Mouse (Mus musculus) hindbrain, embryonic 16.5 days (tissue): Measurements from ENCODE around the gene Anapc16. TPM values are rescaled to one million over a fixed set of nuclear protein-coding genes. Genes with fewer than 3 reads are reported as not detected.

Experiments
- ATAC-seq: fragments of 200-750 bp; cut with Nextera tagmentation; 2 replicates; pipeline ENCODE4 v1.8.0; 2017; ENCODE audit warnings: moderate TSS enrichment, moderate library complexity
- H3K27ac ChIP-seq: fragments of 300-500 bp; sonication (generic); 2 replicates; pipeline ENCODE4 v1.5.1; 2014; ENCODE audit warnings: low read depth, mild to moderate bottlenecking, control low read depth, low read length, moderate library complexity
- H3K27me3 ChIP-seq: fragments of 300-500 bp; sonication (generic); replicated peaks from 2 replicates; pipeline ENCODE4 v1.6.1; 2014; ENCODE audit warnings: low read length; ENCODE audit not compliant: control insufficient read depth, insufficient read depth
- H3K36me3 ChIP-seq: fragments of 300-500 bp; sonication (generic); 2 replicates; pipeline ENCODE4 v1.6.1; 2014; ENCODE audit warnings: mild to moderate bottlenecking, low read length, moderate library complexity, mixed read lengths; ENCODE audit not compliant: control insufficient read depth, insufficient read depth
- H3K4me1 ChIP-seq: fragments of 300-500 bp; sonication (generic); 2 replicates; pipeline ENCODE4 v1.6.1; 2014; ENCODE audit warnings: low read depth, low read length; ENCODE audit not compliant: control insufficient read depth, insufficient read depth
- H3K4me2 ChIP-seq: fragments of 300-500 bp; sonication (generic); 2 replicates; pipeline ENCODE4 v1.6.1; 2014; ENCODE audit warnings: mild to moderate bottlenecking, low read length, control low read depth, moderate library complexity
- H3K4me3 ChIP-seq: fragments of 300-500 bp; sonication (generic); 2 replicates; pipeline ENCODE4 v1.5.1; 2014; ENCODE audit warnings: mild to moderate bottlenecking, low read length, control low read depth, moderate library complexity
- H3K9ac ChIP-seq: fragments of 300-500 bp; sonication (generic); 2 replicates; pipeline ENCODE4 v1.6.1; 2014; ENCODE audit warnings: low read depth, mild to moderate bottlenecking, control low read depth, low read length, moderate library complexity
- H3K9me3 ChIP-seq: fragments of 300-500 bp; sonication (generic); 2 replicates; pipeline ENCODE4 v1.6.1; 2014; ENCODE audit warnings: mild to moderate bottlenecking, low read length, moderate library complexity; ENCODE audit not compliant: control insufficient read depth
- WGBS: fragments of 180-500 bp; shearing (Covaris S2); extraction: QIAGEN DNeasy Blood & Tissue Kit; methylation state at CpG from one replicate; pipeline ENCODE4 v1.1.7; 2014; 5-methylcytosine and 5-hydroxymethylcytosine counted together
- polyA plus RNA-seq: library from polyadenylated mRNA; unstranded; fragments of >200 nt; fragmentation: Nextera tagmentation; extraction: Ambion mirVana; gene quantifications from 2 replicates; pipeline ENCODE4 v1.2.1, GENCODE M21; 2015

The Anapc16 gene
- polyA plus RNA-seq, 1 experiment from 2014 or later, result 116 TPM

- no peaks in the 10 kb centered on the region for H3K9me3 ChIP-seq
- no peak overlapping the region; the same call in 1 of the 2 replicates for H3K9ac ChIP-seq
- 48% methylated on average over 11 of the region's 11 CpGs for WGBS
- no peaks in the 10 kb centered on the region for H3K27me3 ChIP-seq
- peak overlapping the region; percentile 73 for H3K27ac ChIP-seq
- peak; percentile 72 for ATAC-seq
- peaks cover 16% of the 10 kb centered on the region for H3K4me1 ChIP-seq
- no peak overlapping the region for H3K4me2 ChIP-seq
- no peak overlapping the region for H3K4me3 ChIP-seq
- no peaks in the 10 kb centered on the region for H3K36me3 ChIP-seq
Measured at GRCm38 (mm10) chr10:59978873-59979743, 23.8 kb downstream of the Anapc16 start.

GRCm38 (mm10) chr10:59978401-59978800 lies 24.5 kb downstream of the Anapc16 start:
- ATAC-seq, result no peak
- Histone ChIP-seq H3K27ac (peak overlapping the region; percentile 55), H3K4me3 (no peak overlapping the region), H3K36me3 (no peaks in the 10 kb centered on the region), H3K27me3 (no peaks in the 10 kb centered on the region), H3K4me1 (peaks cover 22% of the 10 kb centered on the region), H3K9ac (no peak overlapping the region), H3K9me3 (no peaks in the 10 kb centered on the region), H3K4me2 (no peak overlapping the region)
- 66% methylated on average over 2 of the region's 2 CpGs for WGBS

- ATAC-seq, result no peak
- 86% methylated on average over 5 of the region's 5 CpGs for WGBS
- no peaks in the 10 kb centered on the region for H3K27me3 ChIP-seq
- H3K9ac ChIP-seq, result no peak overlapping the region
- H3K4me2 ChIP-seq, result no peak overlapping the region
- H3K36me3 ChIP-seq, result no peaks in the 10 kb centered on the region
- peaks cover 22% of the 10 kb centered on the region for H3K4me1 ChIP-seq
- H3K27ac ChIP-seq, result peak overlapping the region; percentile 55; the same call in 1 of the 2 replicates
- H3K9me3 ChIP-seq, result no peaks in the 10 kb centered on the region
- H3K4me3 ChIP-seq, result no peak overlapping the region
Measured at GRCm38 (mm10) chr10:59977715-59978343, 25.1 kb downstream of the Anapc16 start.

- Histone ChIP-seq H3K27ac (no peak overlapping the region), H3K9me3 (no peaks in the 10 kb centered on the region), H3K4me2 (no peak overlapping the region), H3K36me3 (no peaks in the 10 kb centered on the region), H3K4me3 (no peak overlapping the region), H3K27me3 (no peaks in the 10 kb centered on the region), H3K4me1 (peaks cover 22% of the 10 kb centered on the region), H3K9ac (no peak overlapping the region)
- WGBS, result 56% methylated on average over 2 of the region's 4 CpGs
- ATAC-seq, result no peak
Measured at GRCm38 (mm10) chr10:59977141-59977540, 25.8 kb downstream of the Anapc16 start.

- Histone ChIP-seq H3K4me3 (no peak overlapping the region), H3K36me3 (no peaks in the 10 kb centered on the region), H3K27ac (peak overlapping the region; percentile 32), H3K9me3 (no peaks in the 10 kb centered on the region), H3K9ac (no peak overlapping the region; the same call in 1 of the 2 replicates), H3K4me1 (peaks cover 28% of the 10 kb centered on the region), H3K27me3 (no peaks in the 10 kb centered on the region), H3K4me2 (no peak overlapping the region)
- 55% methylated on average over 3 of the region's 3 CpGs for WGBS
- ATAC-seq, result no peak
Measured at GRCm38 (mm10) chr10:59974786-59975185, 28.1 kb downstream of the Anapc16 start.

GRCm38 (mm10) chr10:59974191-59974664 lies 28.7 kb downstream of the Anapc16 start:
- Histone ChIP-seq H3K27me3 (no peaks in the 10 kb centered on the region), H3K9me3 (no peaks in the 10 kb centered on the region), H3K4me1 (peaks cover 27% of the 10 kb centered on the region), H3K4me3 (no peak overlapping the region), H3K27ac (peak overlapping the region; percentile 59), H3K9ac (peak overlapping the region; percentile 4; the same call in 1 of the 2 replicates), H3K4me2 (0 out of 2 replicates have a peak overlapping the region, but pooled peaks have one; percentile 7), H3K36me3 (no peaks in the 10 kb centered on the region)
- 12% methylated on average over 6 of the region's 6 CpGs for WGBS
- no peak for ATAC-seq

- ATAC-seq, result no peak
- H3K36me3 ChIP-seq, result no peaks in the 10 kb centered on the region
- WGBS, result 91% methylated on average over 4 of the region's 4 CpGs
- H3K4me2 ChIP-seq, result no peak overlapping the region
- H3K4me1 ChIP-seq, result peaks cover 25% of the 10 kb centered on the region
- H3K9ac ChIP-seq, result no peak overlapping the region
- no peak overlapping the region for H3K4me3 ChIP-seq
- H3K9me3 ChIP-seq, result no peaks in the 10 kb centered on the region
- no peaks in the 10 kb centered on the region for H3K27me3 ChIP-seq
- no peak overlapping the region for H3K27ac ChIP-seq
Measured at GRCm38 (mm10) chr10:59973400-59973799, 29.5 kb downstream of the Anapc16 start.

- no peaks in the 10 kb centered on the region for H3K27me3 ChIP-seq
- H3K4me2 ChIP-seq, result no peak overlapping the region
- no peak overlapping the region for H3K9ac ChIP-seq
- no peaks in the 10 kb centered on the region for H3K9me3 ChIP-seq
- 79% methylated on average over 6 of the region's 6 CpGs for WGBS
- no peaks in the 10 kb centered on the region for H3K36me3 ChIP-seq
- H3K27ac ChIP-seq, result no peak overlapping the region; the same call in 1 of the 2 replicates
- peaks cover 22% of the 10 kb centered on the region for H3K4me1 ChIP-seq
- no peak for ATAC-seq
- H3K4me3 ChIP-seq, result no peak overlapping the region
Measured at GRCm38 (mm10) chr10:59972999-59973398, 29.9 kb downstream of the Anapc16 start.

GRCm38 (mm10) chr10:59972534-59972933 lies 30.4 kb downstream of the Anapc16 start:
- Histone ChIP-seq H3K36me3 (no peaks in the 10 kb centered on the region), H3K9ac (no peak overlapping the region), H3K4me3 (no peak overlapping the region), H3K4me2 (no peak overlapping the region), H3K27me3 (no peaks in the 10 kb centered on the region), H3K9me3 (no peaks in the 10 kb centered on the region), H3K4me1 (peaks cover 22% of the 10 kb centered on the region), H3K27ac (peak overlapping the region; percentile 27; the same call in 1 of the 2 replicates)
- no peak for ATAC-seq
- WGBS, result 37% methylated on average over 2 of the region's 2 CpGs
